Mouse (Mus musculus) spleen, adult 18-20 months (tissue): ENCODE results near the gene Erc2.

Experiments used
- DNase-seq, 2 experiments: peaks; one replicate each; pipeline ENCODE4 v3.0.0; 2022; ENCODE audit warnings: mixed read lengths in 2 of 2

The Erc2 gene

DNA sequence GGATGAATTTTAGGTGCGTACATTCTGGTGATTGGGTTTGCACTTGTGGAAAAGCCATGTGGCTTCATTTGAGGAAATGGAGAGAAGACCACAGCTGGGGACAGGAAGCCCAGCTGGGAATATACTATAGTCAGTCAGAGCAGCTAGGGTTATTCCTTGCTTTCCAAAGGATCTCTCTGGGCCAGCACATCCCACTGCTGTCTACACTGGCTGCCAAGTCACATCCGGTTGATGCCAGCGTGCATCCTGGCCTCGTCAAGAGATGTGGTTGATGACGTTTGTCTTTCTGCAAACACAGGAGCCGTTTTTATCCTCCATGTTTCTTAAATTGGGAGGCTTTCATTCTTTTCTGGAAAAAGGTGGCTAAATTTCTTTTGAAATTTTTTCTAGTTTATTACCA, 603.3 kb downstream of the Erc2 start:
- no peak for DNase-seq

DNA sequence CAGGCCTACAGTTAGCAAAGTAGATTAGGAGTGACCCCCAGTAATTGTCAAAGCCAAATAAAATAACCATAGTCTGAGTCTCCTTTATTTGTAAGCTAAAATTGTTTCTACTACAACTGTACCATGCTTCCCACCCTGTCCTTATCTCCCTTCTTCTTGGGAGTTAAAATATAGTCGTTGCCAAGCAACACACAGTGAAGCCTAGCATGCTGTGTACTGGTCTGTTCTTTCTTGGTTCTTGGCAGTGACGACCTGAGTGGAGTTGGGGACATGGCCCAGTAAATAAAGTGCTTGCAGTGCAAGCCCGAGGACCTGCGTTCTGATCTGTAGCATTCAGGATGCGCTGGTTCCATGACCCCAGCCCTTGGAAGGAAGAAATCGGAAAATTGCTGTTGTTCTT, 608.3 kb downstream of the Erc2 start:
- DNase-seq, result no peak

DNA sequence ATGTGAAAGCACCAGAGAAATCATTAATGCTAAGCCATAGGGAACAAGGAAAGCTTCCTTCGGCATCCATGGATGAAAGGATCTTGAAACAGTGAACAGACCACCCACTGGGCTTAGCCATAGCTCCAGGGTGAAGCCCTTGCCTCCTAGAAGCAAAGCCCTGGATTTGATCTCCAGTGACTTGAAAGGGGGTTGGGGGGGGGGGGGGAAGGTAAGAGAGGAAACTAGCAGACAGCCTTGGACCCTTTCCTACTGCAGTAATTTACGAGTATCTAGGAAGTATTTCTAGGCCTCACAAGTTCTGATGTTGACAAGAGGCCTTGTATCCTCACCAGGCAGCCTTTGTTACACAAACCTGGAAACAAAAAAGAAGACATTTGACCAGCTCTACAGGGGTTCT, 609.0 kb downstream of the Erc2 start:
- no peak for DNase-seq

DNA sequence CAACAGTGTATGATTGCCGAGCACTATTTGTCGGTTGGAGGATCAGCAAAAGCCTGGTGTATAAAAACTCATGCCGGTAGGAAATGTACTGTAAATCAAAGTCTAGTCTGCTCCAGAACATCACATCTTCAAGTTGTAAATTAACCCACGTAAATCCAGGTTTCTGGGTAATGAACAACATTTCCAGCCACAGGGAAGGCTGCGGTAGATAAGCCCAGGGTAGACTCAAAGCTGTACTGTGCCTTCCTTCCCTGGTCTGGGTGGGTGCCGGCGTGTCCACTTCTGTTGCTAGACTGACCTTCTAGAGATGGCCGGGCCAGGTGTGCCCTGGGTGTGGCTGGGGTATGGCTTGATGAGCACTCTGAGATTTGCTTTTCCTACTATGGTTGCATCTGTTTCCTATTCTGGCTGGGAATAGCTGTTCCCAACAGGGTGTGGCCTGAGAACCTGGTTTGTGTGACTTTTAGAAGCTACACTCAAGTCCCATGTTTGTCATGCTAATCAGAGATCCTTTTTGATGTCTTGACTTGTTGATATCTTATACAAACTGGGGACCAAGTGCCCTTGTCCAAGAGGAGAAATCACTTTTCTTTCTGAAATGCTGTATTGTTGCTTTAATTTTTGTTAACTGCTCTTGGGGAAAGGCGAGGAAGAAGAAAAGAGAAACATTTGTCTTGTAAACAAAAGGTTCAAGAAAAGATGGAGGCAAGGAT, 616.3 kb downstream of the Erc2 start:
- DNase-seq, result no peak

DNA sequence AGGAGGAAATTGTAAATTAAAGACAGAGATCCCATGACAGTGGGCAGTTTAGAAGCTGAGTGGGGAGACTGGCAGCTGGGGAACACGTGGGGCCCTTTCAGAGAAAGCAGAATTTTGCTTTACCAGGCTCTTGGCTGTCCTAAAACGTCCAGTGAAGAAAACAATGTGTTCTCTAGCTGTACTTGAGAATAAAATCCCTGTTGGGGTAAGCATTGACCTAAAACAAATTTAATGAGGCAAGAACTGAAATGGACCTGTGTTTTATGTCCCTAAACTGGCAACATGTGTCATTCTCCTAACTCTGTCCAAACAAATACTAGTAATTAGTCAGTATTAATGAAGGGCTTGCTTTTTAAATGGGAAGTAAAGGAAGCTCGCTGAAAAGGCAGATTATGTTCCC, 617.9 kb downstream of the Erc2 start:
- DNase-seq, result no peak

DNA sequence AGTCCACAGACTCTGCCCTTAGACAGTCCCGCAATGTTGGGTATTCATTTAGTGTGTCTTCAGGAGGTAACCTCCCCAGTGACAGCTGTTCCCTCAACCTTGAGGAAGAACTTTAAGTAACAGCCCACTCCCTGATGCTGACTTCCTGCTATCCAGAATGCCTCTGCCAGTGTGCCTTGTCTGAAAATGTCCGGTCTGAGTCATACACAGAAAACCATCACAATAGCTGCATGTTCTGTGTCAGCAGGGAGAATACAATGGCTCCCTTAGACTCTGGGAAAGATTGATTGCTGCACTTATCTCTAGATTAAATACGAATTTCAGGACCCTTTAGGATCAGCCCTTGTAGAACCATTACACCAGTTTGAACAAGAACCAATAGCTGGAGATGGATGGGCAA, 620.5 kb downstream of the Erc2 start:
- DNase-seq, result no peak

DNA sequence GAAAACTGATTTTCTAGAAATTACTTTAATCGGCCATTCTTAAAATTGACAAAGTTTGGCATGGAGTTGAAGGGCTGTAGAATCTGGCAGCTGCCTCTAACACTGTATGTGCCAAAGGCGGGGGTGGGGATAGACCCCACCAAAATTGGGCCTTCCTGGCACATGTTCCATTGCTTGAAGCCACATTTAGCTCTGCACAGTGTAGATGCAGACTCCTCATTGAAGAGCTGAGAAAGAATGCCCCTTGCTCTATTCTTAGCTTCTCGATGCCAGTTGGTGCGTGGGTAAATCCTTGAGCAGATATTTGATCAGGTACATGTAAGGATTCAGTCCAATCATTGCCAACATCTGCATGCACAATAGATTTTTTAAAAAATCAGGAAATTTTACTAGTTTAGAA, 621.2 kb downstream of the Erc2 start:
- DNase-seq, result no peak

DNA sequence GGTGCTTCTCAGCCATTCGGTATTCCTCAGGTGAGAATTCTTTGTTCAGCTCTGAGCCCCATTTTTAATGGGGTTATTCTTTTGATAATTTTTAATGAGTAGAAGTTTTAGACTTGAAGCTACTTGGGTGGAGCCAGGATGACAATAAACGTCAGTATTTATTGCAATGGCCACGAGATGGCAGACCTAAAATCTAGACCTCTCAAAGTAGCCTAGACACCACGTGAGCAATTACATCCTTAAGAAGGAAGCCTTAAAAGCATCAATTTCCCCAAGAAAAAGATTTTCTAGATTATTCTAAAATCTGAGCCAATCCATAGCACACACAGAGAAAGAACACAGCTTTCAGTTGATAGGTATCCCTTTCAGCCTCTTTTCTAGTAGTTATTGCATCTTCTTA, 640.5 kb downstream of the Erc2 start:
- DNase-seq, result no peak

DNA sequence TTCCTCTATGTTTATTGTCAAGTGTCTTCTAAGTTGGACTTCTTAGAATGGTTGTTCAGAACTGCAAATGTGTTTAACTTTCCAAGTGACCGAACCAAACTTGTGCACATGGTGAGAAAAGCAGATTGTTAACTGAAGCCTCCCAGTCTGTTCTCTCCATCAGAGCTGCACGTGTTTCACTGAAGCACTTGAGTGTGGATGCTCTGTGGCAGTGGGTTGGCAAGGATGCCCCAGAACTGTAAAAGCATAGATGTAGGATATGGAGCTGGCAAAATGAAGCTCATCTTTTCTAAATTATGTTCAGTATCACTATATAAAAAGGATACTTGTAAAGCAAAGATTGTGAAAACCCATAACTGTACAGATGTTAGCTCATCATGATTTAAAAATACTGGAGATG, 645.1 kb downstream of the Erc2 start:
- no peak for DNase-seq

DNA sequence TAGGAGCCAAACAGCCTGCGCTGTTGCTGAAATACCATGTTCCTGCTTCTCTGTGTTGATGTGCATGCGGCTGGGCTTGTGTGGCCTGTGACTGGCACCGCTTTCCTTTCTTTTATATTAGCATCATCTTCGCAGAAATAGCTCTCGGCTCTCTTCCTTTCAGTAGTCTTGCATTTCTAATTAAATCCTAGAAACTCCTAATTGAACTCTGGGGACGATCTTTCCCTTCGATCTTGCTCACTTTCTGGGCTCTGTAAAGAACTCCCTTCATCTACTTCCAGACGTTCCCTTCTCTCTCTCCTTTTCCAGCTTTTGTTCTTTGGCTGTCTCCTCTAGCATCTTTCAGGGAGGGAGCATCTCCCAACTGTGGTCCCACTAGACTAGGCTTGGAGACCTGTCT, 649.6 kb downstream of the Erc2 start:
- DNase-seq, result no peak

DNA sequence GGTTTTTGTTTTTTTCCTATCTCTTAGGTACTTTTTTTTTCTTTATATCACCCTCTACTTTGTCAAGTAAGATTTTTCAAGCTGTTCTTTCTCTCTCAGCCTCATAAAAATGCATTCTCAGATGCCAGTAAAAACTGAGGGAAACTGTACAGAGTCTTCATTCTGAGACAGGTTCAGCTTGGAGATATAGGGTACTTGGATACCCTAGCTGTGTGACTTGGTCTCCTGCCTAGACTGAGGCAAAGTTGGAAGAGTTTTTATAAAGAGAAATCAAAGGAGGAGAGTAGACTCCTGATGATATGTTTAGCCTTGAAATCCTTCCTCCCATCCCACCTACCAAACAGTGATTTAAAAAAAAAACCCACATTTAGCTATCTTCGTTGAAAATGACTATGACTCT, 651.4 kb downstream of the Erc2 start:
- no peak for DNase-seq

DNA sequence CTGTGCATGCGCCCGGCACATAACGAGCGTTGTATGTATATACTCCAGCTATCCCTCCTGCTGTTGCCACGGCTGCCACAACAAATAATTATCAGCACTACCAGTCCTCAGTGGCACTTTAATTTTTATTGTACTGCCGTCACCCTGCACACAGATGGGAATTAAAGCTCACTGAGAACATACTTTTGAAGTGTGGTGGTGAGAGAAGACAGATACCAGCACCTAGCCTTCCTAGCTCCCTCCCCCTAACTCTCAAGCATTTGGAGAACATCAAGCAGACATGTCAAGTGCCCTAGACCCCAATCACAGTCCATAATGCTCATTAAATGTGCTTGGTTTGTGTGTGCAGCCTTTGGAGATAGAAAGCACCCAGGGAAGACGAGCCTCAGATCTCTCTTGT, 652.6 kb downstream of the Erc2 start:
- no peak for DNase-seq

DNA sequence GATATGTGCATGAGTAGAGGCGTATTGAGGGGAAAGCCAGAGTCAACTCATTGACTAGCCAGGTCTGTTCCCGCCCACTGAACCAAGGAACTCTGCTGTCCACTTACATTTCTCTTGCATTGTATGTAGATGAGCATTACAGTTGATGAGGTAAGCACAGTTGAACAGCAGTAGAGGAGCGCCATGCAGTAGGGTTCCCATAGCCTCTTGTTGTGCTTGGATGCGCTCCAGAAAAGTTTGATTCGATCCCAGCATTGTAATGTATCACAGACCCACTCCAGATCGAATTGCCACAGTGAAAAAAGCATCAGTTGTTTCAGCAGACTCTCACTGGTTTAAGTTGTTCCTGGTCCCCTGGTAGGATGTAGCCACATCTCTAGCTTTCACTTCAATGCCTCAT, 656.7 kb downstream of the Erc2 start:
- no peak for DNase-seq

DNA sequence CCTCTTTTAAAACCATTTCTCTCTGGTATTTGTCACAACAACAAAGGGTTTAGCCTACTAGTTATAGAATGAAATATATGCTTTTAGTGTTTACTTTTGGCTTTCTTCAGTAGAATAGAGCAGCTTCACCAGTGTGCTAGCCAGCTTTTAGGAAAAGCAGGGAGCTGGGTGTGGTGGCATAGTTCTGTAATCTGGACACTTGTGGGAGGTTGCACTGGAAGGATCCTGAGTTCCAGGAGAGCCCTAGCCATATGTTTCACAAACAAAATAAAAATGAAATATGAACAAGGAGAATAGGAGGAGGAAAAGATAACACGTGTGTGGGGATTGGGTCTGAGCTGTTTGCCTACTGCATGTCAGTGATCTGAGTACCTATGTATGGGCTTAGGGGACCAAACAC, 658.1 kb downstream of the Erc2 start:
- DNase-seq, result no peak

DNA sequence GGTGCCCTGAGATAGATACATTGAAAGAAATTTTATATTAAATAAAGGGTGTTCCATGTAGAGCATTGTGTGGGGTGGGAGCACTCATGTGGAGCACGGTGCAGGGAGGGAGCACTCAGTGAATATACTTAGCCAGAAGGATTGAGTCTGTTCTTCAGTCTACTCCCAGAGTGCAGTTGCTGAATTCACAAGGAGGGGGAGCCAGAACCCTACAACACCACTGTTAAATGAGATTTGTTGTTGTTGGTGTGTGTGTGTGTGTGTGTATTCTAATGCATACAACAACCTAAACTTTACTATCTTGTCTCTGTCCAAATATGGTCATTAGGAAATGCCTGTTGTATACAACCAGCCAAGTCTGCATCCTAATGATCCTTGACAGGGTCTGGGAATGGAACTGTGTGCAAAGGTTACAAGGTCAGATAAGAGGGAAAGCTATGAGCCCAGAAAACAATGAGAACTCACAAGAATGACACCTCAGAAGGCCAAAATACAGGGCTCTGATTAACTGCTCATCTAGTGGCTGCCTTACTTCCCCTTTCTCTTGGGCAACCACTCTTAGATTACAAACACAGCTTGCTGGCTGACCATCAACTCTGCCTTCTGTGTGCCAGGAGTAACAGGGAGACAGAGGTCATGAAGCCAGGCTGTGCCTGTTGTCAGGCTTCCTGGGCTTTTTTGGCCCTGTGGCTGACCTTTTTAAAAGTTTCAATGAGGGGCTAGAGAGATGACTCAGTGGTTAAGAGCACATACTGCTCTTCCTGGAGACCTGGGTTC, 661.3 kb downstream of the Erc2 start:
- no peak for DNase-seq

DNA sequence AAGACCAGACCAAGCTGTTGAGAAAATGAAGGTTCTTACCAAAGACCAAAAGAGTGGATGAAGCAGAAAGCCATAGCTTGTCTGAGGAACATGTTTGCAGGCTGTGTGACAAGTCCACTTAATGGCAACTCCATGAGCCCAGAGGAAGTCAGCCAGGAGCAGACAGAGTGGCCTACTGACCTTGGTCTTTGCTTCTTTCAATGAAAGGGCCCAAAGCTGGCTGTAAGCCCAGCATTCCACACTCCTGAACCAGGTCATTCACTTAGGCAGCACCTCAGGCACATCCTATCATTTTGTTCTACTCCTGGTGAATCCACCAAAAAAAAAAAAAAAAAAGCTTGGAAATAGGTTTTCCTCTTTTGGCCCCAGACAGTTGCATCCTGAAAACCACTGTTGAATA, 664.3 kb downstream of the Erc2 start:
- no peak for DNase-seq

DNA sequence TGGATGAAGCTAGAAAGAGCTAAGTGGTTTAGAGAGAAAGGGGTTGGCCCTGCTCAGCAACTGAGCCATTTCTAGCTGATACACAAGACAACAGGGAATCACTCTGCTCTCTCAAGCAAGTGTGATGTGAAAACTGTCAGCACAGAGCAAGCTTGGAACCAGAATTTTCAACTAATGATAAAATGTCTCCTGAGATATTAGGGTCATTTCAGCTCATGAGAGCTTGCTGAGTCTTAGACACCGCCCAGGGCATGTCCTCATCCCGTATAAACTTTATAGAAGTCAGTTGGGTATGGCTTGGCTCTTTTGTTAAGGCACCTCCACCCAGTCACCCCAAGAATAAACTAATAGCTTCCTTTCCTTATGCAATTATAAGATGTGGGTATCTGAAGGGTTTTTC, 666.0 kb downstream of the Erc2 start:
- no peak for DNase-seq

DNA sequence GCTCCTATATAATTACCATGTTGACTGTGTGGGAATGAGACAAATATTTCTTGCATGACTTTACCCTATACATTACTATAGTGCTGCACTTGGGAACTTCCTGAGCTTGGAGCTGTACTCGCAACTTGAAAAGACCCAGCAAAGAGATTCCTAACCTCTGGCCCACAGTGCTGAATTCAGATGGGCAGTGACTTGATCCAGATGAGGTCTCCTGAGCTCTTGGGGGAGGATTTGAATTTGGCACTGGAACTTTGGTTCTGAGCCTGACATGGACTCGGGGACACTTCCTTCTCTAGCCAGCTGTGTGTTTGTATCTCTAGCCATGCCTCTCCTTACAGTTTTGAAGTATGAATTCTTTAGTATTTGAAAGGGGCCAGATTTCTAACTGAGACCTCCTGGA, 666.7 kb downstream of the Erc2 start:
- no peak for DNase-seq

DNA sequence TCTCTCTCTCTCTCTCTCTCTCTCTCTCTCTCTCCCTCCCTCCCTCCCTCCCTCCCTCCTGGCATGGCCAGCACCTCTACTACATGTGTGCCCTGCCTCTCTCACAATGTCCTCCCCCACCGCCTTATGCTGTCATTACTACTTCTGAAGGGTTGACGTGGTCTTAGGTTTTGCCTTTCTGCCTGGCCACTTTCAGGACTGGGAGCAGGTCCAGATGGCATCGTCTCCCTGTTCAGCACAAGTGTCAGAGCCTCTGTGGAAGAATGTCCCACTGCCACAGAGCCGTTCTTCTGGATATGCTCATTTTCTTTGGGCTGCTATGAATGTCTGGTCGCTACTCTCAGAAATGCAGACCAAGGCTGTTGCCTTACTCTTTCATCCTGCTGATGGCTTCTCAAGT, 671.7 kb downstream of the Erc2 start:
- DNase-seq, result no peak

DNA sequence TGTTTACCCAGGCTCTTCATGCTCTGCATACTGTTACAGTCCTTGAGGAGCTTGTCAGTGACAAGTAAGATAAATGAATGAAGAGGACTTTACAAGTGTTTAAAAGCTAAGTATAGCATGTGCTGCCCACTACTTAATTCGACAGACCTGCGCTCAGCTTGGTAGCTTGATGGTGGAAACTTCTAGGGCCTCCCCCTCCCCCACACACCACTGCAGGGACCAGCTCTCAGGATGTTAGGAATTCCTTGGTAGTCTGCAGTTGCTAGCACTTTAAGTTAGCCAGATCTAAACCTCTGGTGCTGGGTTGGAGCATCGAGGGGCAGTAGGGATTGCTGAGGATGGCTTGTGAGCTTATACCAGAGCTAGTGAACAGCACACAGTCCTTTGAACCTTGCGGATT, 672.9 kb downstream of the Erc2 start:
- no peak for DNase-seq

DNA sequence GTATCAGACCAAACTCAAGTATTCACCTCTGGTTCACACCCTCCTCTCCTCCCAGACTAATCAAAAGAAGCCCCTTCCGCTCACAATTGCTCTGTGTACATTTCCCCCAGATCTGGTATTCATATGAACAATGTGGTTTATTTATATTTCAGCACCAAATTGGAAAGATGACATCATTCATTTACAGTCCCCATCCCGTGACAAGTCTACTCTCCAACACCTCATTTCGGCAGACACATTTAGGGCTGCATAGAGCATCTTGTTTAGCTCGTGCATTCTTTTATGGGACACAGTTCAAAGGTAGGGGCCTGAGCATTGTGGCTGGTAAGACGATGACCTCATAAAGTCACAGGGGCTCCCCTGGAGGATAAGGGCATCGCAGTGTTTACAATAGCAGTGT, 677.9 kb downstream of the Erc2 start:
- DNase-seq, result no peak

DNA sequence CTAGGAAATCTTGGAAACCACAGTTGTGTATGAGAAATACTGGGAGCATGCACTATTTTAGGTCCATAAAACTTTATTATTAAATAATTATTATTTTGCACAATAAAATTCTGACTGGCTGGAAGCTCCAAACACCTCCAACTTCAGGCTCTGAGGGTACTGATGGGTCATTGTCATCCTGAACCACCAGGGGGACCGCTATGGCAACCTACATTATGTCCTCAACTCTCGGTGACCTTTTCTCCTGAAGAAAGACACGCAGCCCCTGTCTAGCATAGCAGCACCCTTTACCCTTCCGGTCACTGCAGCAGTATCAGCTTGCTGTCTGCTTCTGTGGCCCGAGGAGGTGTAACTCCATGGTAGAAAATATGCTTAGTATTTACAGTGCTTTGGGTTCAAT, 679.0 kb downstream of the Erc2 start:
- DNase-seq, result no peak

DNA sequence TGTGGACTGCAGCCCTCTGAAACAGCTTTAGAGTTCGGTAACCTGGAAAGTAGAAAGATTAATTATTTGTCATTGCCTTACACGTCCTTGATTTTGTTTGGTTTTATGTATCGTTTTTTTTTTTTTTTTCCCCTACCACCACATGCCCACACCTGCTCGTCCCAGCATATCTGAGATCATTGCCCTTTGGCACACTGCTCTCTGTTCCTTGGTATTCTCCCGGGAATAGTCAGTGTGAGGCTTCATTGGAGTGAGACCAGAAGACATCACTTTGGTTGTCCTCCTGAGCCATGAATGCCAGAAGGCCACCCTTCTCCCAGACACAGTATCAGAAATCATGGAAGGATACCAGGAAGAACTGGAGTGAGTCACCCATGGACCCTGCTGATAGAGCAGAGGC, 681.9 kb downstream of the Erc2 start:
- DNase-seq, result no peak

DNA sequence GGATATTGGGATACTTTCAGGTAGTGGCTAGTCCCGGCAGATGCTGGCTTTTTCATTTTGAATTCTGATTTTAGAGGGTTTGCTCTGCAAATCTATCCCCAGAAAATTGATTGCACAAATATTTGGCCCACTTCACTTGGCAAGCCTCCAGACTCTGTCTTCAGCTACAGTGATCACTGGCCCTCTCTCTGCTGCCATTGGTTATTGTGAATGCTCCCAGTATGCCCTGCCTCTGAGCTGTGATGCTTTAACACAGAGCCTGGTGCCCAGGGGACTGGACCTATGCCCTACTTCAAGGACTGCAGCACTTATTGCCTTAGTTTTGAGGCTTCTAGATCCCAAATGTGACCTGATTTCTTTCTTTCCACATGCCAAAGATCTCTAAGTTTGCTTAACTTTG, 686.4 kb downstream of the Erc2 start:
- DNase-seq, result no peak

DNA sequence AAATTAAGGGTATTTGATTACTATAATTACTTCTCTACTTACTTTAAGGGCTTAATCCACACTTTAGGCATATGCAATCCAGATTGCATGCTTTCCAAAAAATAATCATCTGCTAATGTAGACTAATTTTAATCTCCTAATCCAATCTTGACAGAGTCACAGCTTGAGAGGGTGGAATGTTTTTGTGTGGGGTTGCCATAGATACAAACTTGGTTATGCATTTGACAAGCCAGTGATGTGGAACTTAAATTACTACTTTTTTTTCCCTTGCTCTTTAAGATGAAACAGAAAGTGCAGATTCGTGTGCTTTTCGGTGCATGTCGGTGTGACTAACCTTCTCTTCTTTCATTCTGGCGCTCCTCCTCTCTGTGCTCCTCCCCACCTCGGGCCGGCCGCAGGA, 694.6 kb downstream of the Erc2 start:
- DNase-seq, result no peak
